Mouse (Mus musculus) hindbrain, embryonic 14.5 days (tissue): ENCODE measurements around the gene Enpp6. TPM values are rescaled to one million over a fixed set of nuclear protein-coding genes. Genes with fewer than 3 reads are reported as not detected.
A peak's percentile ranks its signal among the peaks of the same experiment; 100 is the strongest.

Source experiments
- ATAC-seq: fragments of 200-750 bp; cut with Nextera tagmentation; 2 replicates; pipeline ENCODE4 v1.8.0; 2017; ENCODE audit warnings: moderate number of reproducible peaks, mild to moderate bottlenecking, moderate TSS enrichment, moderate library complexity; ENCODE audit not compliant: low FRiP score
- DNase-seq: peaks from one replicate; pipeline ENCODE4 v3.0.0-alpha.2; 2015; ENCODE audit warnings: low spot score
- H3K27ac ChIP-seq: fragments of 300-500 bp; sonication (generic); 2 replicates; pipeline ENCODE4 v1.5.1; 2014; ENCODE audit warnings: mild to moderate bottlenecking, moderate library complexity
- H3K27me3 ChIP-seq: fragments of 300-500 bp; sonication (generic); 2 replicates; pipeline ENCODE4 v1.6.1; 2014; ENCODE audit warnings: mild to moderate bottlenecking, low read length, mixed read lengths; ENCODE audit not compliant: control insufficient read depth, insufficient read depth
- H3K36me3 ChIP-seq: fragments of 300-500 bp; sonication (generic); replicated peaks from 2 replicates; pipeline ENCODE4 v1.6.1; 2014; ENCODE audit not compliant: control insufficient read depth, insufficient read depth
- H3K4me1 ChIP-seq: fragments of 300-500 bp; sonication (generic); replicated peaks from 2 replicates; pipeline ENCODE4 v1.6.1; 2014; ENCODE audit warnings: antibody characterized with exemption, low read length, mixed read lengths; ENCODE audit not compliant: control insufficient read depth, insufficient read depth
- H3K4me2 ChIP-seq: fragments of 300-500 bp; sonication (generic); replicated peaks from 2 replicates; pipeline ENCODE4 v1.6.1; 2014; ENCODE audit warnings: mild to moderate bottlenecking, moderate library complexity
- H3K4me3 ChIP-seq: fragments of 300-500 bp; sonication (generic); replicated peaks from 2 replicates; pipeline ENCODE4 v1.5.1; 2014; ENCODE audit warnings: mild to moderate bottlenecking, low read length
- H3K9ac ChIP-seq: fragments of 300-500 bp; sonication (generic); 2 replicates; pipeline ENCODE4 v1.6.1; 2014
- H3K9me3 ChIP-seq: fragments of 300-500 bp; sonication (generic); 2 replicates; pipeline ENCODE4 v1.6.1; 2016; ENCODE audit warnings: low read length; ENCODE audit not compliant: control insufficient read depth
- WGBS: fragments of 180-500 bp; shearing (Covaris S2); extraction: QIAGEN DNeasy Blood & Tissue Kit; methylation state at CpG from one replicate; pipeline ENCODE4 v1.1.7; 2014; 5-methylcytosine and 5-hydroxymethylcytosine counted together
- polyA plus RNA-seq: library from polyadenylated mRNA; unstranded; fragments of >200 nt; fragmentation: Nextera tagmentation; extraction: Ambion mirVana; gene quantifications from 2 replicates; pipeline ENCODE4 v1.2.1, GENCODE M21; 2014

Enpp6 gene
- polyA plus RNA-seq, 1 experiment from 2014 or later, result 1.8 TPM

- ATAC-seq, result no peak
- H3K9me3 ChIP-seq, result no peaks in the 10 kb centered on the region
- WGBS, result 54% methylated on average over 6 of the region's 6 CpGs
- H3K27me3 ChIP-seq, result no peaks in the 10 kb centered on the region
- H3K27ac ChIP-seq, result no peak overlapping the region
- no peak overlapping the region for H3K9ac ChIP-seq
- H3K36me3 ChIP-seq, result no peaks in the 10 kb centered on the region
- no peaks in the 10 kb centered on the region for H3K4me1 ChIP-seq
- DNase-seq, result no peak
- no peak overlapping the region for H3K4me3 ChIP-seq
- no peak overlapping the region for H3K4me2 ChIP-seq
These were observed 1.7 kb downstream of the Enpp6 start for GRCm38 (mm10) chr8:46988366-46988765.

- no peak overlapping the region for H3K9ac ChIP-seq
- ATAC-seq, result no peak
- no peaks in the 10 kb centered on the region for H3K27me3 ChIP-seq
These were observed 4.4 kb downstream of the Enpp6 start for GRCm38 (mm10) chr8:46991081-46991480.

GRCm38 (mm10) chr8:46992579-46992978 lies 5.9 kb downstream of the Enpp6 start:
- H3K4me3 ChIP-seq, result no peak overlapping the region
- no peaks in the 10 kb centered on the region for H3K4me1 ChIP-seq
- no peaks in the 10 kb centered on the region for H3K36me3 ChIP-seq
- no peak overlapping the region for H3K27ac ChIP-seq
- no peaks in the 10 kb centered on the region for H3K9me3 ChIP-seq
- H3K27me3 ChIP-seq, result no peaks in the 10 kb centered on the region
- H3K4me2 ChIP-seq, result no peak overlapping the region
- no peak overlapping the region for H3K9ac ChIP-seq
- ATAC-seq (no peak), DNase-seq (no peak)
- whole genome bisulfite sequencing, result 90% methylated on average over 9 of the region's 9 CpGs

More at GRCm38 (mm10) chr8:46991081-46991480, 4.4 kb downstream of the Enpp6 start:
- Histone ChIP-seq H3K9me3 (no peaks in the 10 kb centered on the region), H3K4me1 (no peaks in the 10 kb centered on the region), H3K36me3 (no peaks in the 10 kb centered on the region), H3K4me2 (no peak overlapping the region), H3K27ac (no peak overlapping the region), H3K4me3 (no peak overlapping the region)
- DNase-seq, result no peak
- 91% methylated on average over 5 of the region's 5 CpGs for WGBS

GRCm38 (mm10) chr8:46995931-46996664 lies 9.4 kb downstream of the Enpp6 start:
- H3K4me2 ChIP-seq, result no peak overlapping the region
- H3K27me3 ChIP-seq, result no peaks in the 10 kb centered on the region
- DNase-seq (no peak), ATAC-seq (no peak)
- no peak overlapping the region for H3K27ac ChIP-seq
- H3K4me3 ChIP-seq, result no peak overlapping the region
- H3K9ac ChIP-seq, result no peak overlapping the region
- H3K36me3 ChIP-seq, result no peaks in the 10 kb centered on the region
- H3K4me1 ChIP-seq, result no peaks in the 10 kb centered on the region
- H3K9me3 ChIP-seq, result no peaks in the 10 kb centered on the region
- 59% methylated on average over 9 of the region's 9 CpGs for WGBS

GRCm38 (mm10) chr8:47005676-47006075 lies 19.0 kb downstream of the Enpp6 start:
- no peak overlapping the region for H3K9ac ChIP-seq
- ATAC-seq, result no peak
- no peaks in the 10 kb centered on the region for H3K27me3 ChIP-seq
- H3K4me2 ChIP-seq, result no peak overlapping the region
- no peaks in the 10 kb centered on the region for H3K4me1 ChIP-seq
- H3K4me3 ChIP-seq, result no peak overlapping the region
- H3K27ac ChIP-seq, result no peak overlapping the region
- no peak for DNase-seq
- no peaks in the 10 kb centered on the region for H3K36me3 ChIP-seq
- no peaks in the 10 kb centered on the region for H3K9me3 ChIP-seq
- 45% methylated on average over 5 of the region's 5 CpGs for WGBS

GRCm38 (mm10) chr8:47006785-47007184 lies 20.1 kb downstream of the Enpp6 start:
- Histone ChIP-seq H3K27me3 (no peaks in the 10 kb centered on the region), H3K9ac (no peak overlapping the region), H3K9me3 (no peaks in the 10 kb centered on the region), H3K36me3 (no peaks in the 10 kb centered on the region), H3K27ac (no peak overlapping the region), H3K4me3 (no peak overlapping the region), H3K4me1 (no peaks in the 10 kb centered on the region), H3K4me2 (no peak overlapping the region)
- DNase-seq (no peak), ATAC-seq (no peak)
- WGBS, result 81% methylated on average over 9 of the region's 9 CpGs

- Histone ChIP-seq H3K9me3 (no peaks in the 10 kb centered on the region), H3K27ac (no peak overlapping the region), H3K27me3 (no peaks in the 10 kb centered on the region), H3K4me1 (no peaks in the 10 kb centered on the region), H3K4me2 (no peak overlapping the region), H3K9ac (no peak overlapping the region), H3K36me3 (no peaks in the 10 kb centered on the region), H3K4me3 (no peak overlapping the region)
- 87% methylated on average over 13 of the region's 13 CpGs for WGBS
- DNase-seq (no peak), ATAC-seq (no peak)
These were observed 21.6 kb downstream of the Enpp6 start for GRCm38 (mm10) chr8:47008220-47008773.

GRCm38 (mm10) chr8:47016268-47016946 lies 29.7 kb downstream of the Enpp6 start:
- 43% methylated on average over 13 of the region's 13 CpGs for WGBS
- H3K4me1 ChIP-seq, result no peaks in the 10 kb centered on the region
- DNase-seq (peak; percentile 93), ATAC-seq (peak; percentile 86; the same call in 1 of the 2 replicates)
- no peaks in the 10 kb centered on the region for H3K27me3 ChIP-seq
- H3K4me2 ChIP-seq, result no peak overlapping the region
- no peak overlapping the region for H3K9ac ChIP-seq
- no peak overlapping the region for H3K4me3 ChIP-seq
- no peaks in the 10 kb centered on the region for H3K9me3 ChIP-seq
- H3K27ac ChIP-seq, result no peak overlapping the region
- H3K36me3 ChIP-seq, result no peaks in the 10 kb centered on the region

GRCm38 (mm10) chr8:47021135-47021555 lies 34.5 kb downstream of the Enpp6 start:
- WGBS, result 78% methylated on average over 8 of the region's 8 CpGs
- no peak for ATAC-seq
- Histone ChIP-seq H3K9ac (no peak overlapping the region), H3K36me3 (no peaks in the 10 kb centered on the region), H3K27ac (no peak overlapping the region), H3K27me3 (no peaks in the 10 kb centered on the region), H3K4me3 (no peak overlapping the region), H3K4me2 (no peak overlapping the region), H3K9me3 (no peaks in the 10 kb centered on the region), H3K4me1 (no peaks in the 10 kb centered on the region)
- peak; percentile 29 for DNase-seq
